Mouse (Mus musculus) heart, postnatal 0 days (tissue): ENCODE data around the gene Traf3ip3.

Experiments
- CTCF ChIP-seq: IDR thresholded peaks from 2 replicates; pipeline ENCODE4 v1.5.1; 2016; ENCODE audit warnings: antibody characterized with exemption, control low read depth, low read depth
- EP300 ChIP-seq: IDR thresholded peaks from 2 replicates; pipeline ENCODE4 v1.6.1; 2016; ENCODE audit warnings: antibody characterized with exemption, low read depth

DNA sequence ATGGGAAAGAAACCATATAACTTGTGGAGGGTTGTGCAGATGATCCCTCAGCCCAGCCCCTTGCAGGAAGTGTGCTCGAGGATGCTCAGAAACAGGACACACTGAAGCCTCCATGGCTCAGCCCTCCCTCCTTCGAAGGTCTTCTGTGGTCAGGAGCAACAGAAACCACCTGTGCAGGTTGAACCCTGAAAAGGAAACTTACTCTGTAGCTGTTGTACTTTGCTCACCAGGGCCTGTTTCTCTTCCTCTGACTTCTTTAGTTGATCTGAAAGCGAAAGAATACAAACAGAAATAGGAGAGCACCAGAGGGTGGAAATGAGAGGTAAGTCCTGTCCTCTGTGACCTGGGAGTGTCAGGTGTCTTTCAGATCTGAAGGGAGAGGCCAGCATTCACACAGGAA is 20.4 kb downstream of the Traf3ip3 start:
- TF ChIP-seq CTCF, result no peak
- no peak for TF ChIP-seq EP300
